Mouse (Mus musculus) cerebellum, adult 11 months (tissue): ENCODE data around the gene Lrrc4.

Source experiments
- DNase-seq: peaks from one replicate; pipeline ENCODE4 v3.0.0; 2022

The Lrrc4 gene

DNA sequence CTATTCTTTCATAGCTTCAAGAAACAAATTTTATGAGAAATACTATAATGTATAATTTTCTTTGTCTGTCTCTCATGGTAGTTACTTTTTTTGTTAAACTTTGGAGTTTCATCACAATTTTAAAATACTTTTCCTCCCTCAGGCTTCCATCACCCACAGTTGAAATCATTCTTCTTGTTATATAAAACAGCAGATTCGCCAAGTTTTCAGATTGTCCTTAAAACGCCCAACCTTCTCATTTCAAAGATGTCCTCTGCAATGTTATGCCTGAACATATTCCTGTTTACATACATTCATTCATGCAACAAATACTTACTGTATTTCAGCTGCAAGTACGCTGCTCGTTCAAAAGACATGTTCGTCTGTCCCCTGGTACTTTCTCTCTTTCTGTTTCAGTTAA, 167.9 kb downstream of the Lrrc4 start:
- DNase-seq, result no peak

DNA sequence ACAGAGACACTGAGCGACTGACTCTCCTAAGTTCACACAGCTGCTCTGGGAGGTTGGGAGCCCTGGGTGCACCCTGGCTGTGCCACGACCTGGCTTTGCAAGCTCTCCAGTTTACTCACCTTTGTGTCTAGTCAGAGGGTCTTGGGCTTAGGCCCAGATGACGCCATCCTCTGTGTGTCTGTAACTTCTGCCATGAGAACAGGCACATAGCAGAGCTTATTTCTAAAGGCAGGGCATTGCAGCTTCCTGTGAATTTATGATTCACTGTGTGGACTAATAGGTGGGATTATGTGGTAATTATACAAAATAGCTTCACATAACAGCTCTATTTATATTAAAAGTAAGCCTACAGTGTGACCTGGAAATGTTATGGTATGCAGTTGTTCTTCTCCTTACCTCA, 168.5 kb downstream of the Lrrc4 start:
- DNase-seq, result no peak

DNA sequence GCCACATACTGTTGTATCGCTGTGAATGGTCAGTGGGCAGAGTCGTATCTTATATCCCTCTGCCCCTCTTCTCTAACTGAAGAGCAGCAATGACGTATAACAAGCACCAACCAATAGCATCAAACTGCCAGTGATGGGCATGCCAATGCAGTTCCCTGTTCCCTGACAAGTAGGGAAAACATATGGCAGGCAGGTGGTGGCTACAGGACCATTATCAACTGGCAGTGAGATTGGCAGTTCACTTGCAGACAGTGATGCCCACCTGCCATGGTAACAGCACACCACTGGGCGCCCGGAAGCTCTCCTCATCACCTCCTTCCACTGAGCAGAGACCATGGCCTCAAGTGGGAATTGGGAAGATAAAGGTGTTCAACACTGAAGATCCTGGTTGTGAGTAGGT, 175.0 kb downstream of the Lrrc4 start:
- no peak for DNase-seq

DNA sequence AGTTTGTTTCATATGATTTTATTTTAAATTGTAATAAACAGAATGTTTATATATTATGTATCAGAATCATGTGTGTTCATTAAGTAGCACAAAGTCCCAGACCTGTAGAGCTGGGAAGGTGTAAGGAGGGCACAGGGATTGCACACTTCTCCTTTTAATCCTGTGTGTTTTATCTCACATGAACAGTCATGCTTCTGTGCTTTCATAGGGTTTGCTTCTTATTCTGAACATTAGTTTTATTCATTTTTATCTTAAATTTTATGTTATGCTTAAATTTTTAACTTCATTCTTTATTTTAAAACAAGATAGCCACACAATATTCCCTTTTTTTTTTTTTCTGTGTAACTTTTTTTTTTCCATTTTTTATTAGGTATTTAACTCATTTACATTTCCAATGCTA, 186.3 kb downstream of the Lrrc4 start:
- DNase-seq, result no peak

DNA sequence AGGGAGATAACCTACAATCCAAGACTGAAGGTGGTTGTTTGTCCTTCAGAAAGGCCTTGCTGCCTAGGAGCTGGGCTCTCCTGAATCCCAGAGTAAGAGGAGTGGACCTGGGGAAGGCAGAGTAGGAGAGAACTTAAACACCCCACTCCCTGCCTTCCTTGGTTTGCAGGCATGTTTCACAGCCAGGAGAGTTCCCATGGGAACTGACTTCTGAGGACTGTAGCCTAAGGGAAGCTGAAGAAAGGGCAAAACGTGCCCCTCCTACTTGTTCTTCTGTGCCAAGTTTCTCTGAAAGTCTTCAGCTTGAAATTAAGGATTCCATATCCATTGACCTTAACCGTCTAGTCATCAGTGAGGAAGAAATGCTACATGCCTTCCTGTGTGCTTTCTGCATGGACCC, 188.6 kb downstream of the Lrrc4 start:
- DNase-seq, result no peak

DNA sequence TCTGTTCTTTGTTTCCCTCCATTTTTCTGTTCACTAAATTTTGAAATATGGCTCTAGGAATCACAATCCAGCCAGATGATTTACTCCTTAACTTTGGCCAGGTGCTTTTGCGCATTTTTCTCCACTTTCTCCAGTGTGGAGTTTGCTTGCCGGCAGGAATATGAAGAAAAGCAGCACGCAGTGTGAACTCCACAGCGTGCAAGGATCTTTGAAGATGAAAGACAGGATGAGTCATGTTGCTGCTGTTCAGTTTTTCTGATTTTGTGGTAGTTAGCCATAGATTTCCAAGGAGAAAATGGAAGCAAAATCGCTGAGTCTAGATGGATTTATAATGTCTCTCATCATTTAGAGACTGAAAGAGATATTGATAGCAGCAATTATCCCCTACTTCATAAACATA, 191.5 kb downstream of the Lrrc4 start:
- DNase-seq, result no peak

DNA sequence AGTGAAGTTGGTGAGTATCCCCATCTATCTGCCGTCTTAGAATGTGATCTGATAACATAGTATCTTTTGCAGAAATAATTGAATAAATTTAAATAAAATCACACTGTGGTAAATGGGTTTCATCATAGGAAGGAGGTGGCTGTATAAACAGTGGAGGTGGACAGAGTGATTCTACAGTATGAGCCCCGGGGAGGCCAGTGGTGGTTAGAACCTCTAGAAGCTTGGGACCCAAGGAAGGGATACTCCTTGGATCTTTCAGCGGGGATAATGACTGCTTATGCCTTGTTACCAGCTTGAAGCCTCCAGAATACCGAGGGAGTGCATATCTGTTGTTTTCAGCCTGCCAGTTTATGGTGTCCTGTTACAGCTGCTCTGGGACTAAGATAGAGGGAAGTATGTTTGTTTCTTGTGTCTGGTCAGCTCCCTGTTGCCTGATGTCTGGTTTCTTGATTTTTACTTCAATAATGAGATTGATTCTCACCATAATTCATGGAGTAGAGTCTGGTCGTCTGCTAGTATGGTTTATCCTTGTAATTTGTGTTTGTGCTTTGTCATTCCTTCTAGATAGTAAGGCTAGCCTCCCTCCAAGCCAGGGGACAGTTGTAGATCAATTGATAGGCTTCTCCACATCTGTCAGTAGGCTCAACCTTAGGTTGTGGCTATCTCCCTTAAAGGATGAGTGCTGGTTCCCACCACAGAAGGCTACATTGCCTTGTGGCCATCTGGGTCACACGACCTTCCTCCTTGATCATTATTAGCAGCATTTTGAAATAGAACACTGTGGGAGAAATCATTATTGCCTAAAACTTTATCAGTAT, 195.8 kb downstream of the Lrrc4 start:
- no peak for DNase-seq

DNA sequence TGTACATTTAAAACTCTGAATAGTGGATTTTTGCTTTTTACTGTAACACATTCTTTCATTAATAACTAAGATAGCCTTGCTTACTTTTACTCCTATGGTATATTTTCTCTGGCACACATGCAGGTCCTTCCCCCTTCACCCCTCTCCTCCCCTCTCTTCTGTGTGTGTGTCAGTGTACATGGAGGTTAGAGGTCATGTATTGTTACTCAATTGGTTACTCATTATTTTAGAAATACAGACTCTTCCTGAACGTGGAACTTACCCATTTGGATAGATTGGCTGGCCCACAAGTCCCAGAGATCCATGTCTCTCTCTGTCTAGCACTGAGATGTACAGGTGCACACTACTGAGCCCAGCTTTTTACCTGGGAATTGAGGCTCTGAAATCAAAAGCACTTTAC, 196.5 kb downstream of the Lrrc4 start:
- no peak for DNase-seq

DNA sequence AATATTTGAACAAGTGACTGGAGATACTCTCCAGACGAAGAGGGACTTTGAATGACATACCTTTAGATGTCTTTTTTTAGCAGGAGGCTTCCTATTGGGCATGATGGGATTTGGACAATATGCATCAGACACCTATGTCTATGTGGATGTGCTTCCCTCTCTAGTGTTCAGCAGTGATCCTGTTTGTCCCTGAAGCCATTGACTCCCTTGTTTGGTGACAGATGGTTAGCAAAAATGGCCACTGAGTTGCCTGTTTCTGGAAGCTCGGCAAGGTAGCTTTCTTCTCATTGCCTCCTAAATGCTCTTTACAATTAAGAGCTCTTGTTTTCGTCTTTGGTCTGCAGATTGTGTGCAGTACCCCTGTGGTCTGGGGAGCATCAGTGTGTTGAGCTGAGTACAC, 197.9 kb downstream of the Lrrc4 start:
- DNase-seq, result peak; percentile 33

DNA sequence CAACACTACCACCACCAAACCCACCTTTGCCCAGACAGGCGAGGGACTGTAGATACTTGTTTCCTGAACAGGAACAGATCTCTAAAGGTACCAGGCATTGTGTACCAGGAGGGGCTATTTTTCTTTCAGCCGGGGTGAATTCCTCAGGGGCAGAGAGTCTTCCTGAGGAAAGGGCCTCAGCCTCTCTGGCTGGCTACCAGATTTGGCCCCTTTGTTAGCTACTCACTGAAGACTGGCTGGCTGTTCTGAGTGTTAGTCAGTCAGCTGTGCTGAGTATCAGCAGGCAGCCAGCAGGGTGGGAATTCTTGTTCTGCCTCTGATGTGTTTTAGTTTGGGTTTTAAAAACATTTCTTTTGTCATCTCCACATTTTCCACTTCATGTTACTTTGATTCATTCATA, 198.4 kb downstream of the Lrrc4 start:
- no peak for DNase-seq

DNA sequence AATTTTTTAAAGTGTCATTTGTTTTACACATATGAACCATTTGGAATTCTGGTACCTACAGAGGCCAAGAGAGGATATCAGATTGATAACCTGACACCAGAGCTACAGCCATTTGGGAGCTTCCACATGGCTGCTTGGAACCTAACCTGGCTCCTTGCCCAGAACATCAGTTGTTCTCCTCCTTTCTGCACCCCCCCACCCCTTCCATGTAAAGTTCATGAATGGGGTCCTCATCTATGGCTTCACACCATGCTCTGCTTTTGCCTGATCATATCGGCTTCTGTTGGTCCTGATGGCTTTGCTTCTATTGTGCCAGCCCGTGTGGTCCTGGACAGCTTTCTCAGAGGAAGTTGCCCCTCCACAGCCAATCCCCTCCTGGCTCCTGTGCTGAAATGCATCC, 200.6 kb downstream of the Lrrc4 start:
- no peak for DNase-seq

DNA sequence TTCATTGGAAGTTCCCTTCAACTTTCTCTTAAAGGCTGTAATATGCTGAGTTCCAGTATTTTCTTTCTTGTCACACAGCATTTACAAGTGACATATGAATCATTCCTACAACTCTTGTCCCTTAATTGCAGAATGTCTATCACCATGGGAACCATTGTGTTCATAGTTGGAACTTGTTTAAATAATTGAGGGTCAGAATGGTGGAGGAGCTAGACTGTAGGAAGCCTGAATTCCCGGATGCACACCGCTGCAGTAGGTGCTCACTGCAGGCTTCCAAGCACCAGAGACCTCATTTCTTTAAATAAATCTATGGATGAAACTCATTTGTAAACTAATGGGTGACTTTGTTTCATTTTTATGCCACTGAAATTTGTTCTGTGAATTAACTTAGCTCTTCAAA, 201.7 kb downstream of the Lrrc4 start:
- no peak for DNase-seq

DNA sequence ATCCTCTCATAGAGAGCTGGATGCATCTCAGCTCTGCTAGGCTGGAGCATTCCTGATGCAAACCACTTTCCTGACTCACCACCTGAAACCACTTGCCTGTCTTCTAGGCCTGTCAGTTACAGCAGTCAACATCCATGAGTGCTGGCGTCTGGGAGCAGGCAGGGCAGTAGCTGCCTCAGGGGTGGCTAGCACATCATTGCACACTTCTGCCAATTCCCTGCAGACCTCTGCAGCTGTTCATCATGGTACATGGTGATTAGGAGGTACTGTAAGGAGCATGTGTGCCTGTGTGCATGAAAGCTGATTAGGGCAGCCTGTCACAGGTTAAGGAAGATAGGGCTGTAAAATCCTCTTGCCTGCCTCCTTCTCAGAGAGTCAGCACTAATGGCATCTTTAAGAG, 203.1 kb downstream of the Lrrc4 start:
- DNase-seq, result no peak

DNA sequence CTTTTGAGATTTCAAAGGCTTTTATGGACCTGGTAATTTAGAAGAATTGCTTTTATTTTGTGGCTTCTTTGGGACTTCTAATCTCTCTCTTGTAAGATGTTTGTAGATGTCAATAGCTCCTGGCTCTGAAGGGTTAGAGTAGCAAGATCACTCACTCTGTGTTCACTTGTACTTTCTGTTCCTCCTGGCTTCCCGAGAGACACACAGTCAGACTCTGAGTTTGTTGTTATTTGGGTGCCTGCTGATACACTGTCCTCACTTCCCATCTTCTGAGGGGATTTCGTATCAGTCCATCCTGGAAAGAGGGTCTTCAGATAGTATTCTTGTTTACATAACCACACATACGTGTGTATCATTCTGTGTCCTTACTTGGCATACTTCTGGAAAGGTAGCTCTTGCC, 208.6 kb downstream of the Lrrc4 start:
- no peak for DNase-seq

DNA sequence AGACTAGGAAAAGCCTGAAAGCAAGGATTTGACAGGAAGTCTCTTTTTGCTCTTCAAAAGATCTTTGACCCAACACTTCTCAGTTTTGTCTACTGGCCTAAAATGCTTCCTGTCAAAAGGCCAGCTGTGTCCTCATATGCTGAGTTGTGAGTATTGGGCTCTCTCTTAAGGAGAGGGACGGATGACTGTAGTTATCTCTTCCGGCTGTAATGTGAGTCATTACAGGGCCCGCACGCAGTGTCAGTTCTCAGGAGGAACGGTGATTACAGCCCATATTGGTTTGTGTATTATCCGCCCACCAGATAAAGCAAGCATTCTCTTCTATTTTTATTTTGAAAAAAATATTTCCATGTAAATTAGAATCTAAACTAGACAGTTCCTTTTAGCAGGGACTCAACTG, 209.0 kb downstream of the Lrrc4 start:
- no peak for DNase-seq

DNA sequence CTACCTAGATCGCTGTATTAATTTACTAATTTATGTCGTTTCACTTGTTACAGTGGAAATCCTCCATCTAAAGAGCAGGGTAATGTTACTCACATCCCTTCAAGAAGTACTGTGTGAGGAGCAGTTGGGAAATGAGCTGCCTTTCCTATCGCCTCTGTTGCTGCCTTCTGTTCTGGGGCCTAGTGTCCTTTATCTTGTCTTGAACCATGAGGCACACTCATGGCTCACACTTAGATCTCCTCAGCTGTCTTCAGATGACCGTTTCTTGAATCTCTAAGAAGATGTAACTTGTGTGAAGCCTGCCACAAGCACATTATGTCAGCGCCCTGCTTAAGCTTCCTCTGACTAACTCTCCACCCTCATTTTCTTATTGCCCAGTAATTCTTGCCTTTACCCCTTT, 209.6 kb downstream of the Lrrc4 start:
- no peak for DNase-seq

DNA sequence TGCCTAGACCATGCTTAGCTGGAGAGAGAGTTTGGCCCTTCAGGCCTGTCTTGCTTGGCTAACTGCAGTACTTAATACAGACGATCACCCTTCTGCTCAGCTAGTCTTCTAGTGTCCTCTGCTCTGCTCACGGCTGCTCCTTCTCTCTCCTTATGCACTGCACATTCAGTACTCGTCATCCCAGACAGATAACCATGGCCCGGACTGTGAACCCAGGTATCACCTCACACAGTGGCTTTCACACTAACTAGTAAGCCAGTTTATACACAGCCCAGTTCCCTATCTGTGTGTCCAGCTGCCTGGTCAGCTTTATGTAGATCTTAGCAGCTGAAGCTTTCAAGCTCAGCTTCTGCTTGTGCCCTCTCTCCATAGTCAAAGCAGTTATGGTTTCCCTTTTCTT, 210.1 kb downstream of the Lrrc4 start:
- DNase-seq, result no peak

DNA sequence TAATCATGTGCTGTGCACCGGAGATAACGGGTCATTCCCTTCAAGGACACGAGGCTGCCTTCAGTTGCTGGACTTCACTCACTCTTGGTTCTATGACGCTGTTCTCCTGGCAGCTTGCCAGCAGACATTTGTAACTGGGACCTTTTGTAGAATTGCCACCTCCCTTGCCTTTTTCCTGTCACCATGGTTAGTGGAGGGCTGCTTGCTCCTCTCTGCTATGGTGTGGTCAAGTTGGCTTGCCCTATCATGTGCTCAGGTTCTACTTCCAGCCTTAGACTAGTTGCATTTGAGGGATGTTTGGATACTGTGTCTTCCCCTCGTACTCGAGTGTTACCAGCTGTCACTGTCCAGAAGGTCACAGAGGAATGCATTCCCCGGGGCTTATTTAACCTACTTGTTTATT, 212.8 kb downstream of the Lrrc4 start:
- peak; percentile 52 for DNase-seq

DNA sequence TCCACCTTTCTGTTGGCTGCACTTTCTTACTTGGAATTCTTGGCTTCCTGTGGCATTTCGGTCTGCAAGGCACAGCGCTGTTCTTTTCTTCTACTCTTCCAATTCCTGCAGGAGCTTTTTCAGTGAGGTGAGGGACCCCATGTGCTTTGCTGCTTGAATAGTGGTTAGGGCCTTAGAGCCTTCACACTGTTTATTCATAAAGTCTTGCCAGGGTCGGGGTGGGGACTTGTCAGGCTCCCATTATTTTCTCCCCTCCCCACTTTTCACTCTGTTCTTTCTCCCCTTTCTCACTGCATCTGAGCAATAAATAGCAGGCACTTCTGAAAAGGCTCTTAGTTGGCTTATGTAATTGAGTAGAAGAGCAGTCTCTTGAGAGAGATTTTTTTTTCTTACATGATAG, 213.2 kb downstream of the Lrrc4 start:
- DNase-seq, result no peak

DNA sequence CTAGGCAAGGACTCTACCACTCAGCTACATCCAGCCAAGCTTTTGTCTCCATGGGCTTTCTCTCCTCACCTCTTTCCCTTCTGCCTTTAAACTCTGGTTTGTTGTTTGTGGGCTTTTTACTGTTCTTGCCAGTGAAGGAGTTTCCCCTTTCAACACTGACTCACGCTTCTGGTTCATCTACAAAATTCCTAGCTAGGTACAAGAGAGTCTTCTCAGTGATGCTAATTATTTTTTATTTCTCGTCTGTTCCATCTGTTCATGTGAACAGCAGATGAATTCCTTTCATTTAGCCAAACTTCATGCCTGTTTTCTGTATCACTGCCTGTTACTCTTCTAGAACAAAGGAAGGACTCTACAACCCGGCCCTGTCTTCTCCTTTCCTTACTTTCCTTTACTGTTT, 215.6 kb downstream of the Lrrc4 start:
- no peak for DNase-seq

DNA sequence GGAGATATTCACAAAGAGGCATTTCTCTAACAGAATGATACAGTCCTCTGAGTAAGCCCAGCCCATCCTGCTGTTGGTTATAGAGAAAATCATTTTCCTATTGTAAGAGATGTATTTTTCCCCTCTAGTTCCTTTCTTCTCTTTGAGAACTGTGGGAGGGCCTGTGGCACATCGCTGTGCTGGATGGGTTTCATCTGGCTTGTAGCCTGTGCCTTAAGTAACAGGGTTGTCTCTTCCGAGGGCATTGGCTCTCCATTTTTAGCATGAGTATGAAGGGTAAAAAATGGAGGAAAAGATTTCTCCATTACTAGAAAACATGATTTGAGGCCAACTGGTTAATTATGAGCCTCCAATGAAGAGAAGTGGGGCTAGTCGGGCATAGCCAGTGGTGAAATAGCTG, 216.1 kb downstream of the Lrrc4 start:
- no peak for DNase-seq

DNA sequence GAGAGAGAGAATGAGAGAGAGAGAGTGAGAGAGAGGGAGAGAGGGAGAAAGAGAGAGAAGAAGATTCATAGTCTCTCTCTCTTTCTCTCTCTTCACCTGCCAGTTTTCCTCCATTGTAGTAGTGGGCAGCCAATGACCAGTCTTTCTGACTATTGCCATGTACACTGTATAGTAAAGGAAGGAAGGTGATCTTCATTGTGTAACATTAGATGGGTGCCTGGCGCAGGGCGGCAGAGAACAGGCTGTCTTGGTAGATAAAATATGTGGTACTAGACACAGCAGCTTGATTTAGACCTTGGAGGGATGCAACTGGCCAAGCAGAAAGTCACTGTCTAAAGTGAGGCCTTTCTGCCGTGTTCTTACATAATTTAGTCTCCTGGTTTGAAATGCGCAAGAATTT, 216.7 kb downstream of the Lrrc4 start:
- DNase-seq, result no peak

DNA sequence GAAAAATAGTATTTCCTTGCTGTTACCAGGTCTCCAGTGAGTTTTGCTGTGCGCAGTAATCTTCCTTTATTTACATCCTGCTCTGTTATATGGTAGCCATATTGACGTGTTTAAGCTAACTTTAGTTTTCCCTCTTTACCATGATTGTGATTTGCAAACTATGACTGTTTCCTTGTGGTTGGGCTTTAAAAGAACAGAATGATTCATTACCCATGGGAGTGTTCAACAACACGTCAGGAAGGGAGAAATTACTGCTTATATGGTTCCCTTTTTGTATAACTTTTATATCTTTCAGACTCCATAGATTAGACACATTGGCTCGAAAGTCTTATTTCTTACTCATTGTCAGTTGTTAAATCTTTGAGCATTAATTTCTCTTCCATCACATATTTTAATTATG, 218.1 kb downstream of the Lrrc4 start:
- no peak for DNase-seq
